Mouse (Mus musculus): Measurements from ENCODE around the gene Erc1.

- no peak for TF ChIP-seq POLR2A (IDR thresholded peaks at IDR 0.05; ENCODE audit: borderline replicate concordance, extremely low read depth, low read depth, low read length)
- no peak for TF ChIP-seq CTCF (IDR thresholded peaks at IDR 0.05; ENCODE audit: insufficient read depth, low read length)
Observed at GRCm38 (mm10) chr6:119674811-119675209, 173.2 kb downstream of the Erc1 start.

Measured in lung, adult 2 months (tissue).